23 mouse cellular contexts compared by ENCODE assay signal in genomic region chr13:56143151-56143513, GRCm38 (mm10). TPM values are rescaled to one million over a fixed set of nuclear protein-coding genes. Genes with fewer than 3 reads are reported as not detected.
DNase-seq lines count a peak whose midpoint lies in the region; ATAC-seq and TF ChIP-seq lines count a peak whose summit lies in the region.
"Had no signal": no experiment of that assay in that cellular context is flagged by ENCODE, and none has a peak within 500 bp of the region (broad histone marks: within the 10 kb centered on the region; RNA-seq: fewer than 3 reads in every experiment).

No protein-coding gene starts in this region.

- DNase-seq in midbrain, embryonic 10.5 days (ENCODE audit: low spot score) = no peak
- peak; percentile 92 for DNase-seq in ES-E14 (ENCODE audit: low read depth, low spot score)
- DNase-seq in ovary, postnatal 14 days (ENCODE audit: low spot score) = no peak
- no peak for DNase-seq in embryo, embryonic 10.5 days (ENCODE audit: low spot score)
- DNase-seq in adrenal gland, adult 2 months = no peak
- DNase-seq: cerebellum, adult 11-12 months; cerebellum, postnatal 14 days; gastrocnemius, postnatal 36 days; kidney, adult 9 months; kidney, postnatal 4 days; thymus, adult 18-20 months; thymus, postnatal 4 days had no signal

- H3K27me3 ChIP-seq in midbrain, embryonic 10.5 days (ENCODE audit: low read depth, poor library complexity, severe bottlenecking) = peaks cover 13% of the 10 kb centered on the region
- H3K27me3 ChIP-seq in midbrain, embryonic 15.5 days (replicated peaks) = no peaks in the 10 kb centered on the region
- H3K27me3 ChIP-seq: embryonic facial prominence, embryonic 12.5 days; liver, embryonic 15.5 days had no signal

- in situ Hi-C loops in ES-E14 (cut with MboI; ENCODE audit: low sequenced_read_pairs in 2 of 2, unreplicated experiment in 2 of 2) = no loop called here

- WGBS in midbrain, embryonic 10.5 days = 4% methylated on average over 7 of the region's 7 CpGs
- 13% methylated on average over 7 of the region's 7 CpGs for WGBS in midbrain, embryonic 15.5 days

- H3K36me3 ChIP-seq in midbrain, embryonic 10.5 days = no peaks in the 10 kb centered on the region
- H3K36me3 ChIP-seq in midbrain, embryonic 15.5 days (replicated peaks) = no peaks in the 10 kb centered on the region
- no peaks in the 10 kb centered on the region for H3K36me3 ChIP-seq in ES-E14 (ENCODE audit: control insufficient read depth, insufficient read depth, low read length, poor library complexity, severe bottlenecking)
- H3K36me3 ChIP-seq: embryonic facial prominence, embryonic 12.5 days; hindbrain, embryonic 13.5 days; limb, embryonic 15.5 days; liver, embryonic 15.5 days had no signal

- peak overlapping the region; percentile 16; the same call in 1 of the 2 replicates for H3K4me3 ChIP-seq in midbrain, embryonic 10.5 days
- H3K4me3 ChIP-seq in midbrain, embryonic 15.5 days = no peak overlapping the region
- peak overlapping the region; percentile 15 to 28; a peak in 3 of 4 replicates for H3K4me3 ChIP-seq in ES-E14 (ENCODE audit: insufficient read depth in 1 of 2, low read depth in 1 of 2, low read length in 2 of 2, poor library complexity in 1 of 2, severe bottlenecking in 1 of 2)
- H3K4me3 ChIP-seq: embryonic facial prominence, embryonic 12.5 days; forebrain, embryonic 13.5 days; hindbrain, embryonic 13.5 days; limb, embryonic 15.5 days; liver, embryonic 15.5 days had no signal

- no peaks in the 10 kb centered on the region for H3K9me3 ChIP-seq in midbrain, embryonic 10.5 days (replicated peaks)
- H3K9me3 ChIP-seq in midbrain, embryonic 15.5 days = no peaks in the 10 kb centered on the region
- H3K9me3 ChIP-seq in ES-E14 (ENCODE audit: control insufficient read depth, insufficient read depth, low read depth, low read length) = no peaks in the 10 kb centered on the region
- H3K9me3 ChIP-seq: embryonic facial prominence, embryonic 12.5 days; forebrain, embryonic 13.5 days; hindbrain, embryonic 13.5 days; limb, embryonic 15.5 days; liver, embryonic 15.5 days had no signal

- no peak for ATAC-seq in midbrain, embryonic 15.5 days (replicated peaks)
- peak; percentile 33 for ATAC-seq in inflammation-experienced regulatory T-cells, adult 6 months
- ATAC-seq: forebrain, embryonic 13.5 days had no signal

- no peak overlapping the region for H3K4me2 ChIP-seq in midbrain, embryonic 15.5 days
- H3K4me2 ChIP-seq: embryonic facial prominence, embryonic 12.5 days; forebrain, embryonic 13.5 days; hindbrain, embryonic 13.5 days; limb, embryonic 15.5 days; liver, embryonic 15.5 days; midbrain, embryonic 11.5 days had no signal

- peaks cover 15% of the 10 kb centered on the region for H3K4me1 ChIP-seq in midbrain, embryonic 10.5 days
- H3K4me1 ChIP-seq in midbrain, embryonic 15.5 days = no peaks in the 10 kb centered on the region
- peaks cover 11 to 20% of the 10 kb centered on the region in 2 experiments for H3K4me1 ChIP-seq in ES-E14 (ENCODE audit: control insufficient read depth in 2 of 2, insufficient read depth in 2 of 2, low read length in 2 of 2, poor library complexity in 1 of 2)
- H3K4me1 ChIP-seq: hindbrain, embryonic 13.5 days had no signal

- H3K27ac ChIP-seq in midbrain, embryonic 10.5 days (replicated peaks) = peak overlapping the region; percentile 65
- no peak overlapping the region for H3K27ac ChIP-seq in midbrain, embryonic 15.5 days
- H3K27ac ChIP-seq in ES-E14 (ENCODE audit: insufficient read depth, low read depth, low read length, poor library complexity, severe bottlenecking) = peak overlapping the region; percentile 97
- H3K27ac ChIP-seq: embryonic facial prominence, embryonic 12.5 days; forebrain, embryonic 13.5 days; hindbrain, embryonic 13.5 days; limb, embryonic 15.5 days; liver, embryonic 15.5 days; macrophage had no signal

- no peak overlapping the region for H3K9ac ChIP-seq in midbrain, embryonic 15.5 days
- H3K9ac ChIP-seq in ES-E14 (ENCODE audit: insufficient read depth, low read depth, low read length, poor library complexity, severe bottlenecking) = no peak overlapping the region
- H3K9ac ChIP-seq: embryonic facial prominence, embryonic 12.5 days; forebrain, embryonic 13.5 days; hindbrain, embryonic 13.5 days; limb, embryonic 15.5 days; liver, embryonic 15.5 days had no signal

TF ChIP-seq in ES-E14, 5 proteins besides CTCF, POLR2A, EP300 and RAD21:
- TF ChIP-seq ZNF384 (IDR thresholded peaks at IDR 0.05; ENCODE audit: low read depth, low read length) = no peak
- TF ChIP-seq HCFC1 (IDR thresholded peaks at IDR 0.05; ENCODE audit: borderline replicate concordance, insufficient read depth, low read length) = no peak
- TF ChIP-seq CHD2 (IDR thresholded peaks at IDR 0.05; ENCODE audit: low read depth, low read length) = no peak
- TF ChIP-seq MAFK (IDR thresholded peaks at IDR 0.05; ENCODE audit: insufficient read depth, low read depth, low read length) = no peak
- TF ChIP-seq ZC3H11A (IDR thresholded peaks at IDR 0.05; ENCODE audit: borderline replicate concordance, low read depth, low read length) = no peak
TF ChIP-seq in ES-E14: peak in this region for 0.

RNA-seq across cellular contexts. Expression of gene H2afy, which starts 7.0 kb away (rescaled TPM):
- polyA plus RNA-seq in midbrain, embryonic 10.5 days (2016; fragmentation: Nextera tagmentation; extraction: Ambion mirVana) = 526 and 546 TPM in 2 replicates
- polyA plus RNA-seq in midbrain, embryonic 15.5 days (2015; fragmentation: Nextera tagmentation; extraction: Ambion mirVana) = 291 and 299 TPM in 2 replicates
- total RNA-seq in ES-E14 (2012; rRNA removed) = 67.3 and 92.1 TPM in 2 replicates
- 100 to 1,000 TPM; 112 to 148 (median 117) TPM for polyA plus RNA-seq in inflammation-experienced regulatory T-cells, adult 6 months (2017; shearing (Covaris generic))
- total RNA-seq in adrenal gland, adult 2 months (2021) = 100 to 1,000 TPM; 123 to 138 TPM
- polyA plus RNA-seq in adrenal gland, adult 2 months (2012; rRNA removed) = 127 and 140 TPM in 2 replicates

RNA-seq across cellular contexts. Expression of gene Tifab, which starts 35.6 kb away (rescaled TPM):
- 1.4 and 1.6 TPM in 2 replicates for polyA plus RNA-seq in midbrain, embryonic 10.5 days (2016; fragmentation: Nextera tagmentation; extraction: Ambion mirVana)
- polyA plus RNA-seq in midbrain, embryonic 15.5 days (2015; fragmentation: Nextera tagmentation; extraction: Ambion mirVana) = 0.96 and 1.2 TPM in 2 replicates
- 0.13 TPM in 1 of 2 replicates, not detected in the other for total RNA-seq in ES-E14 (2012; rRNA removed)
- under 1 TPM in 1 of 3 experiments, not detected in 2; 0.91 TPM for polyA plus RNA-seq in inflammation-experienced regulatory T-cells, adult 6 months (2017; shearing (Covaris generic))
- total RNA-seq in adrenal gland, adult 2 months (2021) = 1 to 10 TPM; 2.3 to 2.9 TPM
- 5.0 and 5.5 TPM in 2 replicates for polyA plus RNA-seq in adrenal gland, adult 2 months (2012; rRNA removed)
- total RNA-seq: MEL had no signal
- polyA plus RNA-seq: C2C12 had no signal
